Mouse (Mus musculus): ENCODE measurements around the gene Ctnna2.

Gene Ctnna2

DNA sequence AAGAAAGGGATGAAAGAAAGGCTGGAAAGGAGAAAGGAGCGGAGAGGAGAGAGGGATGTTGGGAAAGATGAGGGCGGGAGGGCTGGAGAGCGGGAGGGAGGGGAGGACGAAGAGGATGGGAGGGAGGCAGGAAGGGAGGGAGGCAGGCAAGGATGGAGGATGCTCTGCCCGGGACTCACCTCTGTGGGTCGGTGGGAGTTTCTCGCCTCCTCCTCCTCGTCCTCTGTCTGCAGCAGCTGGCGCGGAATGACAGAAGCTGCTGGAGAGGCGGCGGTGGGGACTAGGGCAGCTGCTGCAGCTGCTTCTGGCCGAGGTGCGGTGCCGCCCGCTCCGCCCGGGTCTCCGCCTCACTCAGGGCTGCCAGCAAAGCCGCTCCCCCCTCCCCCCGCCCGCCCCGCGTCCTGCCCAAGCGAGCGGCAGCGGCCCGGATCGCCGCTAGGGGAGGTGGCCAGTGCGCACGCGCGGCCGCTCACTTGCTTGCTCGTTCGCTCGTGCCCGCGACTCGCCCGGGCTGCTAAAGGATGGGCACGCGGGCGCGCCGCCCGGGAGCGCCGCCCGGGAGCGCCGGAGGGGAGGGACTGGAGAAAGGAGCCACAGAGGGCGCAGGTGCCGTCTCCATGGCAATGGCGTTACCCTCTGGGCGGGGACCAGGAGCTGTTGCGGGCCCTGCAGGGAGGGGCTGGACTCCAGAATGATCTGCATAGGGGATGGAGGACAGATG, at the start of gene Ctnna2:
TSS of gene Ctnna2 (minus strand) at position 459 of the 721 bp plus-strand sequence.
- peak; percentile 93 to 96 for DNase-seq (ENCODE audit: low spot score in 2 of 2)

DNA sequence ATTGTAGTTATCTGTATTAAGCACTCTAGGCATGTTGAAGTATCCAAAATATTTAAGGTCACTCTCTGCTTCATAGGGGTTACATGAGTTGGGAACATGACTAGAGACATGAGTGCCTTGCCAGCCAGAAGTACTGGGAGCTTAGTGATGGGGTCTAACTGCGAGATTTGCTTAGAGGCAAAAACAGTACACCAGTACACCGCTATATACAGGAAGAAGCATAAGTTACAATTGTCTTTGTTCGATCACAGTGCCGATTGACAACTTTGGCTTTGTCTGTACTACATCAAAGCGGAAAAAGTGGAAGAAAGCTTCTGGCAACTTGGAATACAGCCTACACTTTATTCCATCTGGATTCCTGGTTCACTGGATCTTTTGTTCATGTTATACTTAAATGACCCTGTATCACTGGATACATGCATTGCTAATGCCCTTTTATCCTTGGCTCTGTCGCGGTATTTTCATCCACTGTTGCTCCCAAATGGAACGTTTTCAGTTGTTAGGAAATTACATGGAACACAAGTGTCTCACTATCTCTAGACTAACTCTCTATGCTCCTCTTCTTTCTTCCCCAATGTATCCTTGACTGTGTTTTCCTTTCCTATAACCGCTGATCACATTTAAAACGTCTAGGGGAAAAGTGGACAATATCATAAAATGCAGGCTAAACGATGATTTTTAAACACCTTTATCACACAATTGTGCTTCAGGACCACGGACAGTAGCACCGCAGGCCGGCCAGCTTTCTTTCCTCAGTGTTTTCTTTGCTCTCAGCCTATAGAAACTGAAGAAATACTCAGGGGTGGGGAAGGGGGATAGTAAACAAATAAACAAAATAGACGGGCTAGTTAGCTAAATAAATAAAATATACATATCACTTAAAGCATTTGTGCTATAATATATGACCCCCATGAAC, 896 bp upstream of the Ctnna2 start:
- DNase-seq (ENCODE audit: low spot score in 2 of 2) = no peak

DNA sequence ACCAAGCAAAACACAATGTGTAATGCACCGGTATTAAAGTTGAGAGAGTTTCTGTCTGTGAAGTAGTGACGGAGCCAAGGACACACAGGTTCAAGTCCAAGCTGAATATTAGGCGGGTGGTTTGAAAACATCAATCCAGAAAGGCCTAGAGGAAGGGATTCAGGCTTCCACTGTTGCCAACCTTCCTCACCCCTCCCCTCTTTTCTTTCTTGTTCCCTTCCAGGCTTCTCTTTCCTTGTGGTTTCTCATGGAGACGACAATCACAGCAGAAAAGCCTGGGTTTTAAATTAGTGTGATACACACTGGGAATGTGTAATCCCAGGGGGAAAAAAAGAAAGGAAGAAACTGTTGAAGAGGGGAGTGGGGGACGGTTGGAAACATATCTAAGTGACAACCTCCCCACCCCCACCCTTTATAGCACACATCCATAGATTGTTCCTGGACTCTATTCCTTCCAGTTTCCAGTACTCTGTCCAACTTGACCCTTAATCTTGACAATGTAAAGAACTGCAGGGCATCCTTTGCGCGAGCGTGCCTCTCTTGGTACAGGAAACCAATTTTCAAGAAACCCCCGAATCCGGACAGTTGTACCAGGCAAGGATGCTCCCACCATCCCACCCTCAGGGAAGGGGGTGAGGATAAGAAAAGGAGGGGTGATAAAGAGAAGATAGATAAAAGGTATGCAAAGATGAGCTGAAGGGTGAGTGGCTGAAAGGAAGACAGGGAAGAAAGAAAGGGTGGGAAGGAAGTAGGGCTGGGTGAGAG, 841 bp downstream of the Ctnna2 start:
- peak; percentile 11 to 16 for DNase-seq (ENCODE audit: low spot score in 2 of 2)

DNA sequence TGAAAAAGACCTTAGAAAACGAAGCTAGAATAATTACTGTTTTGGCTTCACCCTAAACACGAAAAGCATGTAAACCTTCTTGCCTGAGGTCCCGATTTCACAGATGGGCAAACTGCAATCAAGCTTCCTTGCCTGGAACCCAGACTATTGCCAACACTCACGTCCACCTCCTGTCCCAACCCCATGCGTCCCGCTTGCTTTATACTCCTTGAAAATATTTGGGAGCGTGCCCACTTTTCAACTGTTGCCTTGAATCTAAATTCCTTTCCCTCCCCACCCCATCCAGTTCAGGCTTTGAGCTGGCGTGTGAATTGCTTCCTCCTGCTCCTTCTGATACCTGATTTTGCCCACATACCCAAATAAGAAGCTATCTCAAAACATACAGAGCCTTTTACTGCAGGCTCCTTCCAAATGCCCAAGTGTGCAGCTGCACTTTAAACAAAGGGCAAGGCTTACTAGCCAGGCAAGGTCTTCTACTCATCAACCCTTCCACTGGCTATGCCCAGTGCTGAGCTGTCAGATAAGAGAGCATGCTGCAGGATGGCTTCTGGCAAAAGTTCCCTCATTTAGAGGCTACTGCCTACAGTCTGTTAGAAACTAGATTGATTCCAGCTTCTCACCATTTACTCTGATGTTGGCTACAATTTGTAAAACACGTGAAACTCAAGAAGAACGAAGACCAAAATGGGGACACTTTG, 8.8 kb downstream of the Ctnna2 start:
- no peak for DNase-seq (ENCODE audit: low spot score in 2 of 2)

DNA sequence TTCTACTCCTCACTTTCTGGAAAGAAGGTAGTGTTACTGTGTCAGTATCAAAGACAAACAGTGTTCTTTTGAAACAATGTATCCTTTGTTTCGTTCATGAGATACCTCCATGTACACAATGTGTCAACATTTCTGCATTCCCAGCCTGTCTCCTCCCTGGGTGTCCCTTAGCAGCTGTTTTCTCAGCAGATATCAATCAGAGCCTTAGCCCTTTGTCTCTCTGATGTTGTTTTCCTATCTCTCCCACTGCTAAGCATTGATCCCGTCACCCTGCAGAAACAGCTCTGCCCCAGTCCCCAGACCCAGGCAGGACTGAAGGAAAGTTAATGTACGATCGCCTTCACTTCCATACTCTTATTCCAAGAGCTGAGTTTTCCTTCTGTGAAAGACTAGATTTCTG, 9.7 kb downstream of the Ctnna2 start:
- DNase-seq (ENCODE audit: low spot score in 2 of 2) = no peak

DNA sequence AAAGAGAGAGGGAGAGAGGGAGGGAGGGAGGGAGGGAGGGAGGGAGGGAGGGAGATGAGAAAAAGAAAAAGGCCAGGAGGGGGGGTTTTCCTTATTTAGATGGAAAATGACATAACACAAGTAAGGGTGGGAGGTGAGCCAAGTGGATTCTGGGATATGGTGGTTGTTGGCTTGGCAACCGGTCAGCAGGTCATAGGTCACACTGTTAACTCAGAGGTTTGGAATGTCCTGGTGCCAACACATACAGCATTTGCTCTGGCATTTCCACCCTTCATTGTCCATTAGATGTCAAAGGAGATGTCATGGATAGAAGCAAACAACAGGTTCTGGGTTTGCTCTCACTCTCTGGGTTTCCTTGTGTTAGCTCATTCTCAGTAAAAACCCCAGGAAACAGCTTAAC, 17.5 kb downstream of the Ctnna2 start:
- no peak for DNase-seq (ENCODE audit: low spot score in 2 of 2)

DNA sequence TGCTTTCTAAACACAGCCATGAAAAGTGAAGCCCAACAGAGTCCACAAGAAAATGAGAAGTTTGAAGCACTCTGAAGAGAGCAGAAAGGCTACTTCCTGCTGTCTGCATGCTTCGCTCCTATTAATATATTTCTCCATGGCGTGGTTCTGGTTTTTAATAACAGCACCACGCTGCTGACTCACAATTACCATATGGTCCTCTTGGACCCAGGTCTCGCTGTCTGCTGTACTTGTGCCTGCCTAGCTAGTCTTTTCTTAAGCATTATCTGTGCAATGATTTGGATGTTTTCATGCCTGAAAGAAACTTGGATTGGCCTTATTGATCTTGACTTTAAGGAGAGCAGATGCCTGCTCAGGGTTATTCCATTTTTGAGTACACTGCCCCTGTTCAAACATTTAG, 28.2 kb downstream of the Ctnna2 start:
- no peak for DNase-seq (ENCODE audit: low spot score in 2 of 2)

DNA sequence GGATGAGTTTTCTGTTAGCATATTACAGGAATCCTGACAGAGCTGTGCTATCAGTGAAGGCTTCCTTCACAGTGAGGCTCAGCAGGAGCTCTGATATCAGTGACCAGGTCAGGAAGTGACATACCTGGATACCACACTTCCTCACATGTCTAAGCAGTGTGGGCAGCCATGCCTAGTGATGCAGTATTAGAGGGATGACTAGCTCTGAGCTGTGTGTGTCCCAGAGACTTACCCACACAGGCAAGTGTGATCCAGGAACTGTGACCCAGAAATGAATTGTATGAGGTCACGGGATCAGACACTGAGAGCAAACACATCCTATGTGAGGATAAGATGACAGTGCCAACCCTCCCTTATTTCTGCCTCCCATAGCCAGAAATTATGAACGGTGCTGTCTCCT, 28.8 kb downstream of the Ctnna2 start:
- no peak for DNase-seq (ENCODE audit: low spot score in 2 of 2)

DNA sequence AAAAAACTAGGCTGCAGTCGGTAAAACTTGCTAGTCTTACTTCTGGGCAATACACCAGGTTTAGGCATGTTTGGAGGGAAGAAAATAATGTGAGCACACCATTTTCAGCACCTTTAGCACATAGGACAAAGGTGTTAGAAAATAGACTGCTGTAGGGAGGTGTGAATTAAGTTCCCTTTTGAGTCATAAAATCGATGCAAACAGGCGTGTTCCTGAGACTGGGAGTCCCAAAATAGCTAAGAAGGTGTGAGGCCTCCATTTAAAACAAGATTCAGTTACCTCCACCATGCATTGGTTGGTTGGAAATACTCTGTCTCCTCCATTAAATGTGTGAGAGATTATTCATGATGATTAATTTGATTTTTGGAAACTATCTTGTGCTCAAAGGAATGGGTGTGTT, 50.1 kb downstream of the Ctnna2 start:
- no peak for DNase-seq (ENCODE audit: low spot score in 2 of 2)

DNA sequence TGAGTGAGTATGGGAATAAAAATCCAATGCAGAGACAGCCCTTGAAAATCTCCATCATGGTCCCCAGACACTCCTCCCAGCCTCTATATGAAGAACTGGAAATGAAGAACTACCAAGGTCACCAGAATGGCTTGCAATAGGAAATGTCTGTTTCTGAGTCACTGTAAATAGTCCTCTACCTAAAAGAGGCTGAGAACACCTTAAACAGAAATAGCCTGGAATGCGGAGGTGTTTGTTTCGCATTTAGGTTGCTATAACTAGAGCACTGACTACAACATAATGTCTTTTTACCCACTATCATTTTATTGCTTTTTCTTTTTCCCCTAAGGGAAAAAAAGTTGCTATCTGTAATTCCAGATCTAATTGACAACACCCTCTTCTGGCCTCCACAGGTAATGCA, 106.3 kb downstream of the Ctnna2 start:
- DNase-seq (ENCODE audit: low spot score in 2 of 2) = no peak

DNA sequence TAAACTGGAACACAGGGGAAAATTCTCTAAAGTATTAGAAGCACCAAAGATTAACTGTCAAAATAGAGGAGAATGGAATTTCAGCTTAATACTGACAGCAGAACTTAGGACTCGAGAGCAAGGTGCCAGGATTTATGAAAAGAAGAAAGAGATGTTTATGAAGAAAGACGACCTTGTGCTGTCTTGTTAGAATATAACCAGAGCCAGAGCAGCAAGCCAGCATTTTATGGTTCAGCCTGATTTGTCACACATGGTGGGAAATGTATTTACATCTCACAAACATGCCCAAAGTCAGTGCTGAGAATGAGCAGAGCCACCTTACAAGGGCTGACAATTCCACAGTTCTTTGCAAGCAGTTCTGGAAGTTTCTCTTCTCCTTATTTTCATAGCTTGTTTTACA, 110.2 kb downstream of the Ctnna2 start:
- no peak for DNase-seq (ENCODE audit: low spot score in 2 of 2)

DNA sequence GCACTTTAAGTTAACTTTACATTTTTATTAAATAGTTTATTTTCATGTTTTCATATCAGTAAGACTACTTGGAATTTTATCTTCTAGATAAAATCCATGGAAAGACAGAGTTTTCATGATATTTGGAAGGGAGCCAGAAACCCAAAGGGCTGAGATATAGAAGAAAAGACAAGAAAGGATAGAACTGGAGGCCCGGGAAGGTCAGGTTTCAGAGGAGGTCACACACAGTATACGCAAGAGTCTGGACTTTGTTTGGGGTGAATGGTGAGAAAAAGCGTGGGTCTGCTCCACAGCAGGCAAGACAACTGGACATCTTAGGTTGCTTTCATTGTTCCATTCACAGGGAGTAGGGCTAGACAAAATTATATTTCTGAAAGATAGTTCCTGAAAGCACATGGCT, 111.4 kb downstream of the Ctnna2 start:
- DNase-seq (ENCODE audit: low spot score in 2 of 2) = no peak

DNA sequence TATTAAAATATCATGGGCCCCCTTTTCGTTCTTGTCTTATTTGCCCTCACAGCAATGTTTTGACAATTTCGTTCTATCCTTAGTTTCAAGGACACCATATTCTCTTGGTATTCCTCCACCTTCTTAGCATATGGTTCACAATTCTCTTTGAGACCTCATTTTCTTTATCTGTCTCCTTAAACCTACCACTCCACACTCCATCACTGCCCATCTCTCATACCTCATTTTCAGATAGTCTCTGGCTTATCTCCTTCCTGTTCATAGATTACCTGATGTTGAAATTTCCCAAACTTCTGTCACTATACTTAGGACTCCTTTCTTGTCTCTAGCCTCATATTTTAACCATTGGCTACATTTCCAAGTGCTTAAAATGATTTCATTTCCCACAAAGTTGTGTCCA, 116.1 kb downstream of the Ctnna2 start:
- DNase-seq (ENCODE audit: low spot score in 2 of 2) = no peak

DNA sequence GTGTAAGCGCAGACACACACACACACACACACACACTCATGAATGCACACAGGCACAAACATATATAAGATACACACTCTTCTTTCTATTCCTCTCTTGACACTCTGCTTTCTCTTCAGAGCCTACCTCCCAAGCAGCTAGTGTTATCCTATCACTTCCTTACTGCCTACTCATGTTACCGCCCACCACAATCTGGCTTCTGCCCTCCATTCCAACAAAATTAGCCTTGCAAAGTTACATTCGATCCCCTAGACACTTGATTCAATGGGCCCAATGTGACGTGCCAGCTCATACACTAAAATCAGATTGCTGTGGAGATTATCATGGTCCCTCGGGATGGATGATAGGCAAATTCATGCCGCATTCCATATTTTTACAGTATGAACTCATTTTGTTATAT, 116.7 kb downstream of the Ctnna2 start:
- DNase-seq (ENCODE audit: low spot score in 2 of 2) = peak; percentile 49 to 76

DNA sequence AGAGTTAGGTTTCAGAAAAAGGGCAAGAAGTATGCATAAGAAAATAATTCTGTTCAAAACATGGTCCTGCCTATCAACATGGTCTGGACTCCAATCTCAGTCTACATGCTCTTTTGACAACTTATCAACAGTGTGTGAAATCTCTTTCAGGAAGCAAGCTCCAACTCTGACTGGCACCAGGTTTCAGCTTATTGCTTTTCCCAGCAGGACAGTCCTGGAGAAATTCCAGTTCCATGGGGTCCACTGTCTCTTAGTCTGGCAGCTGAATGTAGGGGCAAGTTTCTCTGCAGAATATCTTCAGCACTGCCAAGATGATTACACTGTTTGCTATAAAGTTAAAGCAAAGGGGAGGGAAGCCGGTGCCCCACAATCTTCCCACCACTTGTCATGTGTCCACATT, 130.1 kb downstream of the Ctnna2 start:
- no peak for DNase-seq (ENCODE audit: low spot score in 2 of 2)

DNA sequence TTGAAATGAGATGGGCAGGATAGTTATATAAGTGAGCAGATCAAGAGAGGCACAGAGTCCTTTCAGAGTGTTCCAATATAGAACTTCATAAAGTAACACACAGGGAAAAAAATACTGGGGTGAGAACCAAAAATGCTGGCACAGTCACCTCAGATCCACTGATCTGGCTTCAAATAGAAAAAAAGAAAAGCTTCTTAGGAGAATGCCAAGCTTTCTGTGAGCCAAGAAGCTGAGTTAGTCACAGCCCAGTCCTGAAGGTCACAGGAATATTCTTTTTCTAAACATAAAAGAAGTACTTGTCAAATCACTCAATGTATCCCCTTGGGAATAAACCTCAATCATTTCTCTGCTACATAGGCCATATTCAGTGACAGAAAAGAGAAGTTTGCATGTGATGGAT, 130.7 kb downstream of the Ctnna2 start:
- no peak for DNase-seq (ENCODE audit: low spot score in 2 of 2)

DNA sequence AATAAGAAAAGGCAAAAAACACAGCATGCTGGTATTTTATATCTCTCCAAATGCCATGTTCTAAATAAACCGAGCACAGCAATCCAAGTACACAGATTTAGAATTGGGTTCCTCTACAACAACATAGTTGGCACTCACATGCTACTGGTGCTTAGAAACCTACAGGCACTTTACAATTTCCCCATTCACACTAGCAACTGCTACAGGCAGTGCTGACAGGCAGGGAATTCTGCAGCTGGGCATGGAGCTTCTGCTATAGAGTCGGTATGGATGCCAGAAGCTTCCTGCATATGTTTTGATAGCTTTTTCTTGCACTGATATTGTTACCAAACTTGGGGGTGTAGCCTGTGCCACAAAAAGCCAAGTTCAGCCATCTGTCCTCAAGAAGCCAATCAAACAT, 131.8 kb downstream of the Ctnna2 start:
- DNase-seq (ENCODE audit: low spot score in 2 of 2) = peak; percentile 20 to 44

DNA sequence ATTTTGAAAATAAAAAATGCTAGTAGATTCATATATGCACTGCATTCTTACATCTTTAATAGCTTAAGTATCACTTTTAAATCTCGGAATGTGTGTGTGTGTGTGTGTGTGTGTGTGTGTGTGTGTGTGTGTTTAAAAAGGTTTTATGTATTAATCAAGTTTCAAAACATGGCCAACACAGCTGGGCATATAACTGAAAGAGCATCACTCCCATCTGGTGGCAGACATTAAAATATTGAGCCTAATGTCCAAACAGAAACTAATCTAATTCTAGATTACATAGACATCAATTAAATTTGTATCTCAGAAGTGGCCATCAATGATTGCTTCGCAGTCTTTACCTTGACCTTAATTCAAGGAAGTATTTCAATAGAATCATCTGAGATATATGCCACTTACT, 140.4 kb downstream of the Ctnna2 start:
- no peak for DNase-seq (ENCODE audit: low spot score in 2 of 2)

DNA sequence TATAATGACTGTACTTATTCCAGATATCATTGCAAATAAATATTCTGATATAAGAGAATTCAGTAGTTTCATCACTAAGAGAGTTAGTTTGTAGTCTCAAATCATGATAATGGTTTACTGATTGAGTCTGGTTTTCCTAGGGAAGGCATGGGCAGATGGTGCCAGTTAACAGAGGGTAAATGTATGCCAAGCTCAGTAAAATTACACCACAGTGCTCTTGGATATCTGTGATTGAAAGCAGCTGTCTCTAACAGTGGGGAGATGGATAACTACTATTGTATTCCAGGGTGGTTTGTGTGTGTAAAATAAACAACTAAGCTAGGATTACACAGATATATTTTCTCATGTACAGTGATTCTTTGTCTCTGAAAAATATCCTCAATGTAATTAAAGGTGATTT, 140.8 kb downstream of the Ctnna2 start:
- no peak for DNase-seq (ENCODE audit: low spot score in 2 of 2)

DNA sequence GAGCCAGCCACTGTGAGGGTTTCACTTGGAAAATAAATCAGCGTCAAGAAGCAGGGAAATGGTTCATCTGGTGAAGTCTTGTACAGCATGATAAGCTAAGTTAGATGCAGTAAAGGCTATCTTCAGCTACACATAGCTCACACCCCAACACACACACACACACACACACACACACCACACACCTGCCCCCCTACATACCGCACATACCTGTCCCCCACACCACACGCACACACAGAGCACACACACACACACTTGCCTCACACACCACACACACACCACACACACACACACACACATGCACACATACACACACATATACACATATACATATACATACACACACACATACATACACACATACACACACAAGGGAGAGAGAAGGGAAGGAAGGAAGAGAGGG, 142.0 kb downstream of the Ctnna2 start:
- no peak for DNase-seq (ENCODE audit: low spot score in 2 of 2)

DNA sequence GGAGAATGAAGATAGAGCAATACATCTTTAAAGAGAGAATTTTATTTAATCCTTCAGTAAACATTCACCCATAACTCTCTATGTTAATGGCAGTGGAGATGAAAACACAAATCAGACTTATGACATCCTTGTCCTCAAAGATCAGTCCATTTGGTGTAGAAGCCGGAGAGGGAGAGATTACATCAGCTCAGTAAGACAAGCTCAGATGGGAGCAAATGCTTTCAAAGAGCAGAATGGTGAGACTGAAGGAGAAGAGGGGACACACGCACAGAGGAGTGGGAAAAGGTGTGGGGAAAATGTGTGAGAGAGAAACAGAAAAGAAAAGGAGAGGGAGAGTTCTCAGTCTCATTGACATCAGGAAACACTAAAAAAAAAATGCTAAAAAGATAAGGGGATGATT, 144.8 kb downstream of the Ctnna2 start:
- DNase-seq (ENCODE audit: low spot score in 2 of 2) = no peak

DNA sequence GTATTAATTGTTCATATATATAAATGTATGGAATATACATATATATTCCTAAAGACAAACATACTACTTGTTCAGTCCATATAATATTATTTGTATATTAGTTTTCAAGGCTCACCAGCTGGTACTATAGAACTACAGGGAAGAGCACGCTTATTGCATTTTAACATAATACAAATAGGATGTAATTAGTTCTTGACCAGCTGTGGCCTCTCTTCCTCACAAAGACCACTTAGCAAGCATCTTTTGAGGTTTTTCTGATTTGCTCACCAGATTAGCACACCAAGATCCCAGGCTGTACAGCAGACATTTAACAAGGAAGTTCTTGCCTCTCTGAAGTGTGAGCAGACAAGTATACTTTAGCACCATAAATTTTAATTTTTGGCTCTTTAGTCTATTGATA, 152.0 kb downstream of the Ctnna2 start:
- DNase-seq (ENCODE audit: low spot score in 2 of 2) = no peak
